In genomic region chr15:36924171-36924570, GRCm38 (mm10) we compare ENCODE assay signal across 11 mouse cellular contexts.
DNase-seq lines count a peak whose midpoint lies in the region; ATAC-seq and TF ChIP-seq lines count a peak whose summit lies in the region.
"Had no signal": no experiment of that assay in that cellular context is flagged by ENCODE, and none has a peak within 500 bp of the region (broad histone marks: within the 10 kb centered on the region; RNA-seq: fewer than 3 reads in every experiment).

No protein-coding gene starts in this region.

- H3K4me2 ChIP-seq in heart, embryonic 11.5 days: no peak overlapping the region
- no peak overlapping the region for H3K4me2 ChIP-seq in lung, embryonic 16.5 days (ENCODE audit: low read depth, low read length)
- H3K4me2 ChIP-seq in midbrain, embryonic 13.5 days (replicated peaks): no peak overlapping the region
- H3K4me2 ChIP-seq: hindbrain, embryonic 15.5 days; liver, embryonic 15.5 days had no signal

- H3K79me3 ChIP-seq in C2C12 (ENCODE audit: low read depth): no peaks in the 10 kb centered on the region

- H3K9me3 ChIP-seq in heart, embryonic 11.5 days (replicated peaks; ENCODE audit: control insufficient read depth, low read length): no peaks in the 10 kb centered on the region
- no peaks in the 10 kb centered on the region for H3K9me3 ChIP-seq in lung, embryonic 16.5 days (ENCODE audit: control insufficient read depth, low read length)
- H3K9me3 ChIP-seq in midbrain, embryonic 13.5 days: no peaks in the 10 kb centered on the region
- H3K9me3 ChIP-seq: hindbrain, embryonic 15.5 days; liver, embryonic 15.5 days had no signal

- no peak for TF ChIP-seq CTCF in C2C12 (IDR thresholded peaks at IDR 0.05; ENCODE audit: control insufficient read depth, insufficient read depth, insufficient read length)

- no peaks in the 10 kb centered on the region for H3K36me3 ChIP-seq in C2C12 (ENCODE audit: control insufficient read depth, insufficient read depth)
- H3K36me3 ChIP-seq in heart, embryonic 11.5 days (ENCODE audit: control insufficient read depth, insufficient read depth, low read length): no peaks in the 10 kb centered on the region
- H3K36me3 ChIP-seq in lung, embryonic 16.5 days (ENCODE audit: control insufficient read depth, insufficient read depth, low read length): no peaks in the 10 kb centered on the region
- no peaks in the 10 kb centered on the region for H3K36me3 ChIP-seq in midbrain, embryonic 13.5 days
- H3K36me3 ChIP-seq: hindbrain, embryonic 15.5 days; liver, embryonic 15.5 days had no signal

- H3K9ac ChIP-seq in heart, embryonic 11.5 days (ENCODE audit: low read depth, low read length): no peak overlapping the region
- H3K9ac ChIP-seq in lung, embryonic 16.5 days (ENCODE audit: low read length): no peak overlapping the region
- no peak overlapping the region for H3K9ac ChIP-seq in midbrain, embryonic 13.5 days (replicated peaks)
- H3K9ac ChIP-seq: hindbrain, embryonic 15.5 days; liver, embryonic 15.5 days had no signal

- WGBS in heart, embryonic 11.5 days (ENCODE audit: insufficient replicate concordance): 41% methylated on average over 6 of the region's 6 CpGs
- WGBS in lung, embryonic 16.5 days: 38% methylated on average over 6 of the region's 6 CpGs
- WGBS in midbrain, embryonic 13.5 days: 86% methylated on average over 6 of the region's 6 CpGs

- DNase-seq in adrenal gland, postnatal 10 days: peak; percentile 54
- no peak for DNase-seq in frontal cortex, postnatal 14 days (ENCODE audit: low spot score in 2 of 2)
- no peak for DNase-seq in thymus, postnatal 25 days
- no peak for DNase-seq in right cerebral cortex, postnatal 4 days
- DNase-seq: right cerebral cortex, adult 18-20 months had no signal

- peak overlapping the region; percentile 11; the same call in 1 of the 2 replicates for H3K27ac ChIP-seq in heart, embryonic 11.5 days (ENCODE audit: low read depth, low read length)
- no peak overlapping the region for H3K27ac ChIP-seq in lung, embryonic 16.5 days (ENCODE audit: low read length)
- H3K27ac ChIP-seq in midbrain, embryonic 13.5 days: no peak overlapping the region
- H3K27ac ChIP-seq: hindbrain, embryonic 15.5 days; liver, embryonic 15.5 days had no signal

- no peaks in the 10 kb centered on the region for H3K27me3 ChIP-seq in C2C12 (ENCODE audit: control insufficient read depth, insufficient read depth, insufficient read length)
- H3K27me3 ChIP-seq in heart, embryonic 11.5 days (ENCODE audit: control insufficient read depth, insufficient read depth, low read length): no peaks in the 10 kb centered on the region
- no peaks in the 10 kb centered on the region for H3K27me3 ChIP-seq in lung, embryonic 16.5 days (ENCODE audit: control insufficient read depth, insufficient read depth, low read depth, low read length)
- H3K27me3 ChIP-seq in midbrain, embryonic 13.5 days: no peaks in the 10 kb centered on the region
- H3K27me3 ChIP-seq: hindbrain, embryonic 15.5 days; liver, embryonic 15.5 days had no signal

- ATAC-seq in heart, embryonic 11.5 days (replicated peaks; ENCODE audit: insufficient number of reproducible peaks, low FRiP score, low TSS enrichment): 0 out of 2 replicates have a peak, but pooled peaks have one; percentile 18
- ATAC-seq in lung, embryonic 16.5 days (ENCODE audit: low read depth): peak; percentile 56; the same call in 1 of the 2 replicates
- ATAC-seq in midbrain, embryonic 13.5 days: no peak

- no peaks in the 10 kb centered on the region for H3K79me2 ChIP-seq in C2C12 (ENCODE audit: control insufficient read depth, insufficient read depth)

- no peak overlapping the region for H3ac ChIP-seq in C2C12 (ENCODE audit: control insufficient read depth, insufficient read length, low read depth)

- peaks cover 4% of the 10 kb centered on the region; the same call in 1 of the 2 replicates for H3K4me1 ChIP-seq in heart, embryonic 11.5 days (ENCODE audit: control insufficient read depth, insufficient read depth, low read length)
- no peaks in the 10 kb centered on the region; the same call in 1 of the 2 replicates for H3K4me1 ChIP-seq in lung, embryonic 16.5 days (replicated peaks; ENCODE audit: control insufficient read depth, insufficient read depth, low read length)
- H3K4me1 ChIP-seq in midbrain, embryonic 13.5 days (replicated peaks): no peaks in the 10 kb centered on the region
- H3K4me1 ChIP-seq: hindbrain, embryonic 15.5 days; liver, embryonic 15.5 days had no signal

- no peak overlapping the region for H3K4me3 ChIP-seq in C2C12 (ENCODE audit: insufficient read depth, poor library complexity, severe bottlenecking)
- no peak overlapping the region for H3K4me3 ChIP-seq in heart, embryonic 11.5 days (ENCODE audit: low read depth, low read length)
- no peak overlapping the region for H3K4me3 ChIP-seq in lung, embryonic 16.5 days (ENCODE audit: low read length)
- no peak overlapping the region for H3K4me3 ChIP-seq in midbrain, embryonic 13.5 days (replicated peaks)
- H3K4me3 ChIP-seq: hindbrain, embryonic 15.5 days; liver, embryonic 15.5 days had no signal

TF ChIP-seq in C2C12, 6 proteins besides CTCF, POLR2A, EP300 and RAD21:
- TF ChIP-seq USF1 (IDR thresholded peaks at IDR 0.05; ENCODE audit: low read depth): no peak
- TF ChIP-seq FOSL1 (IDR thresholded peaks at IDR 0.05; ENCODE audit: insufficient read depth, low read length, poor library complexity, severe bottlenecking): peak; percentile 59
- TF ChIP-seq MYOG (IDR thresholded peaks at IDR 0.05; ENCODE audit: control insufficient read depth, extremely low read depth, insufficient read length): no peak
- no peak for TF ChIP-seq CEBPB (IDR thresholded peaks at IDR 0.05; ENCODE audit: low read depth)
- peak; percentile 77 for TF ChIP-seq MAX (IDR thresholded peaks at IDR 0.05)
- TF ChIP-seq MYOD1 (IDR thresholded peaks at IDR 0.05; ENCODE audit: control insufficient read depth, insufficient read length, low read depth): peak; percentile 59
